Mouse (Mus musculus): ENCODE measurements around the gene Gpn1. TPM values are rescaled to one million over a fixed set of nuclear protein-coding genes. Genes with fewer than 3 reads are reported as not detected.

Gene Gpn1
- polyA plus RNA-seq (2012; rRNA removed; ENCODE audit: low replicate concordance), result 15.1 and 15.2 TPM in 2 replicates

GRCm38 (mm10) chr5:31494513-31495297, at the start of gene Gpn1:
TSS of gene Gpn1 (plus strand) at chr5:31494741.

GRCm38 (mm10) chr5:31451878-31452561, 42.5 kb upstream of the Gpn1 start, which contains the start of gene Zfp512:
TSS of gene Zfp512 (plus strand) at chr5:31452431.

GRCm38 (mm10) chr5:31485440-31485839, 9.1 kb upstream of the Gpn1 start, which contains the start of gene 4930548H24Rik:
TSS of gene 4930548H24Rik (plus strand) at chr5:31485740.

GRCm38 (mm10) chr5:31526354-31527116, 32.0 kb downstream of the Gpn1 start, which contains the start of gene Slc4a1ap:
TSS of gene Slc4a1ap (plus strand) at chr5:31526995.

GRCm38 (mm10) chr5:31527707-31528106, 33.2 kb downstream of the Gpn1 start, which contains the start of gene Supt7l:
TSS of gene Supt7l (minus strand) at chr5:31527807.

Other genes with a start within 250 kb of the Gpn1 start
- gene Krtcap3, start 243.1 kb upstream of the Gpn1 start, polyA plus RNA-seq (2012; rRNA removed; ENCODE audit: low replicate concordance), result 47.3 and 57.7 TPM in 2 replicates
- 29.7 and 31.8 TPM in 2 replicates for gene Ift172, start 203.6 kb upstream of the Gpn1 start, polyA plus RNA-seq (2012; rRNA removed; ENCODE audit: low replicate concordance)
- 15.6 and 18.2 TPM in 2 replicates for gene Fndc4, start 198.7 kb upstream of the Gpn1 start, polyA plus RNA-seq (2012; rRNA removed; ENCODE audit: low replicate concordance)
- gene Gckr, start 197.3 kb upstream of the Gpn1 start, polyA plus RNA-seq (2012; rRNA removed; ENCODE audit: low replicate concordance), result 0.36 and 0.84 TPM in 2 replicates
- gene Zfp512, start 42.3 kb upstream of the Gpn1 start, polyA plus RNA-seq (2012; rRNA removed; ENCODE audit: low replicate concordance), result 6.7 and 12.7 TPM in 2 replicates
- gene 4930548H24Rik, start 9.0 kb upstream of the Gpn1 start, polyA plus RNA-seq (2012; rRNA removed; ENCODE audit: low replicate concordance), result not detected in 2 replicates
- 13.8 and 15.6 TPM in 2 replicates for gene Slc4a1ap, start 32.3 kb downstream of the Gpn1 start, polyA plus RNA-seq (2012; rRNA removed; ENCODE audit: low replicate concordance)
- 10.9 and 16.4 TPM in 2 replicates for gene Supt7l, start 33.1 kb downstream of the Gpn1 start, polyA plus RNA-seq (2012; rRNA removed; ENCODE audit: low replicate concordance)
- 13.2 and 32.1 TPM in 2 replicates for gene Mrpl33, start 102.2 kb downstream of the Gpn1 start, polyA plus RNA-seq (2012; rRNA removed; ENCODE audit: low replicate concordance)
- 3.7 and 4.5 TPM in 2 replicates for gene Rbks, start 202.9 kb downstream of the Gpn1 start, polyA plus RNA-seq (2012; rRNA removed; ENCODE audit: low replicate concordance)
- 27.1 and 46.5 TPM in 2 replicates for gene Babam2, start 202.9 kb downstream of the Gpn1 start, polyA plus RNA-seq (2012; rRNA removed; ENCODE audit: low replicate concordance)